Mouse (Mus musculus): ENCODE data around the gene Ccn2. TPM values are rescaled to one million over a fixed set of nuclear protein-coding genes. Genes with fewer than 3 reads are reported as not detected.
"Not testable (repeated sequence)": the region's sequence is repeated elsewhere in the genome, so short reads cannot be mapped to it uniquely, and the experiment has no call there.

Gene Ccn2
- polyA plus RNA-seq, 1 experiment from 2014 or later: 71.1 TPM

DNA sequence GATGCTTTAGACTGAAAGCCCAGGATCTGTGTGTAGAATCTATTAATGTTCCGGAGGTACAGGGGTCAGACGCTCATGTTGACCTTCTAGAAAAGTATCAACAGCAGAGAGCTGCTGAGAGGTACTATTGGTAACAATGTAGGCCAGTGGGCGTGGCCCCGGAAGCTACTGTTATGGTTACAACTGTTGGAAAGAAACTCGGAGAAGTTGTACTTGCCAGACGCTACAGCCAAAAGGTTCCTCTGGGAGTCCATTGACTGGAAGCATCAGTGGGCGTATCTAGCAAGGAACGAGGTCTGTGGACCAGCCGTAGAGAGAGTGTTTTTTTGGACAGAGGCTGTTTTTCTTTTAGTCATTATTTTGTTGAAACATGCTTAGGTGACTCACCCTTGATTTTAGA, 14.5 kb downstream of the Ccn2 start:
- H3K9ac ChIP-seq (replicated peaks; ENCODE audit: low read depth): no peak overlapping the region
- ATAC-seq (no peak), DNase-seq (ENCODE audit: low spot score) (no peak)
- no peak overlapping the region for H3K4me2 ChIP-seq (replicated peaks; ENCODE audit: low read depth, low read length)
- H3K27me3 ChIP-seq (replicated peaks; ENCODE audit: insufficient read depth, low read length): no peaks in the 10 kb centered on the region
- TF ChIP-seq CTCF (IDR thresholded peaks at IDR 0.05) (no peak), EP300 (IDR thresholded peaks at IDR 0.05) (no peak)
- no peaks in the 10 kb centered on the region for H3K36me3 ChIP-seq (ENCODE audit: insufficient read depth, low read length)
- no peak overlapping the region for H3K27ac ChIP-seq (ENCODE audit: low read length)
- 84% methylated on average over 9 of the region's 9 CpGs for WGBS
- no peak overlapping the region for H3K4me3 ChIP-seq (ENCODE audit: low read depth, low read length)
- H3K4me1 ChIP-seq (ENCODE audit: insufficient read depth, low read depth, low read length): no peaks in the 10 kb centered on the region
- no peaks in the 10 kb centered on the region for H3K9me3 ChIP-seq (ENCODE audit: low read length)

- Histone ChIP-seq H3K27ac (ENCODE audit: low read length) (no peak overlapping the region), H3K4me1 (ENCODE audit: insufficient read depth, low read depth, low read length) (no peaks in the 10 kb centered on the region), H3K4me2 (replicated peaks; ENCODE audit: low read depth, low read length) (no peak overlapping the region), H3K4me3 (ENCODE audit: low read depth, low read length) (no peak overlapping the region), H3K36me3 (ENCODE audit: insufficient read depth, low read length) (no peaks in the 10 kb centered on the region), H3K9ac (replicated peaks; ENCODE audit: low read depth) (no peak overlapping the region), H3K9me3 (ENCODE audit: low read length) (no peaks in the 10 kb centered on the region), H3K27me3 (replicated peaks; ENCODE audit: insufficient read depth, low read length) (no peaks in the 10 kb centered on the region)
- WGBS: 86% methylated on average over 4 of the region's 4 CpGs
- TF ChIP-seq CTCF (IDR thresholded peaks at IDR 0.05) (no peak), EP300 (IDR thresholded peaks at IDR 0.05) (no peak)
- DNase-seq (ENCODE audit: low spot score) (no peak), ATAC-seq (no peak)
These were observed 19.5 kb downstream of the Ccn2 start for GRCm38 (mm10) chr10:24614726-24615125.

DNA sequence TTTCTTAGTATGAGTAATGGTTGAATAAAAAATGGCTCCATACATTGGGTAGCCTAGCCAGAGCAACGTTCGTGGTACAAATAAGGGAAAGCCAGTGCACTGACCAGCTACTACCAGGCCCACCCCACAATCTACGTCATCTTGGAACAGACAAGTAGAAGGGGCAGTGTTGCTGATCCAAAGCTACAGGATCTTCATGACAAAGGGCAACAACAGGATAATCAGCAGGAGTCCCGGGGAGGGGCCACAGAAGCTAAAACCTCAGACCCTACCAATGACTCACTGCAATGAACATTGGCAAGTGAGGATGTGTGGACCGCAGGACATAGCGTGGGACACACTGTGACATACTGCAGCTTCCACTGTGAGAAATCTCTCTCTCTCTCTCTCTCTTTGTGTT, 20.6 kb downstream of the Ccn2 start:
- H3K36me3 ChIP-seq (ENCODE audit: insufficient read depth, low read length): no peaks in the 10 kb centered on the region
- no peak for TF ChIP-seq CTCF (IDR thresholded peaks at IDR 0.05)
- no peak for TF ChIP-seq EP300 (IDR thresholded peaks at IDR 0.05)
- no peaks in the 10 kb centered on the region for H3K27me3 ChIP-seq (replicated peaks; ENCODE audit: insufficient read depth, low read length)
- no peak for DNase-seq (ENCODE audit: low spot score)
- no peak overlapping the region for H3K27ac ChIP-seq (ENCODE audit: low read length)
- H3K4me2 ChIP-seq (replicated peaks; ENCODE audit: low read depth, low read length): no peak overlapping the region
- H3K4me1 ChIP-seq (ENCODE audit: insufficient read depth, low read depth, low read length): no peaks in the 10 kb centered on the region
- no peak overlapping the region for H3K4me3 ChIP-seq (ENCODE audit: low read depth, low read length)
- 86% methylated on average over 6 of the region's 6 CpGs for WGBS
- H3K9me3 ChIP-seq (ENCODE audit: low read length): no peaks in the 10 kb centered on the region
- no peak overlapping the region for H3K9ac ChIP-seq (replicated peaks; ENCODE audit: low read depth)
- ATAC-seq: no peak

- H3K9me3 ChIP-seq (ENCODE audit: low read length); H3K4me1 ChIP-seq (ENCODE audit: insufficient read depth, low read depth, low read length); H3K4me3 ChIP-seq (ENCODE audit: low read depth, low read length); H3K9ac ChIP-seq (replicated peaks; ENCODE audit: low read depth); DNase-seq (ENCODE audit: low spot score); H3K36me3 ChIP-seq (ENCODE audit: insufficient read depth, low read length); H3K27ac ChIP-seq (ENCODE audit: low read length); H3K4me2 ChIP-seq (replicated peaks; ENCODE audit: low read depth, low read length); ATAC-seq; H3K27me3 ChIP-seq (replicated peaks; ENCODE audit: insufficient read depth, low read length): not testable (repeated sequence)
- 96% methylated on average over 1 of the region's 1 CpGs for WGBS
These were observed 21.3 kb downstream of the Ccn2 start for GRCm38 (mm10) chr10:24616572-24616971.

GRCm38 (mm10) chr10:24621572-24621971, 26.3 kb downstream of the Ccn2 start:
- DNase-seq (ENCODE audit: low spot score): peak; percentile 40
- H3K27ac ChIP-seq (ENCODE audit: low read length): no peak overlapping the region
- no peak overlapping the region for H3K4me3 ChIP-seq (ENCODE audit: low read depth, low read length)
- 25% methylated on average over 9 of the region's 9 CpGs for WGBS
- no peak overlapping the region for H3K4me2 ChIP-seq (replicated peaks; ENCODE audit: low read depth, low read length)
- H3K9me3 ChIP-seq (ENCODE audit: low read length): no peaks in the 10 kb centered on the region
- ATAC-seq: no peak
- no peaks in the 10 kb centered on the region for H3K4me1 ChIP-seq (ENCODE audit: insufficient read depth, low read depth, low read length)
- H3K36me3 ChIP-seq (ENCODE audit: insufficient read depth, low read length): no peaks in the 10 kb centered on the region
- H3K9ac ChIP-seq (replicated peaks; ENCODE audit: low read depth): no peak overlapping the region
- TF ChIP-seq CTCF (IDR thresholded peaks at IDR 0.05): peak; percentile 88
- TF ChIP-seq EP300 (IDR thresholded peaks at IDR 0.05): no peak
- H3K27me3 ChIP-seq (replicated peaks; ENCODE audit: insufficient read depth, low read length): no peaks in the 10 kb centered on the region

GRCm38 (mm10) chr10:24622586-24622985, 27.3 kb downstream of the Ccn2 start:
- peak; percentile 17; the same call in 1 of the 2 replicates for ATAC-seq
- TF ChIP-seq CTCF (IDR thresholded peaks at IDR 0.05): peak; percentile 99
- TF ChIP-seq EP300 (IDR thresholded peaks at IDR 0.05): no peak
- no peaks in the 10 kb centered on the region for H3K9me3 ChIP-seq (ENCODE audit: low read length)
- no peaks in the 10 kb centered on the region for H3K4me1 ChIP-seq (ENCODE audit: insufficient read depth, low read depth, low read length)
- no peak overlapping the region for H3K9ac ChIP-seq (replicated peaks; ENCODE audit: low read depth)
- H3K4me2 ChIP-seq (replicated peaks; ENCODE audit: low read depth, low read length): no peak overlapping the region
- no peak overlapping the region for H3K27ac ChIP-seq (ENCODE audit: low read length)
- DNase-seq (ENCODE audit: low spot score): peak; percentile 82
- H3K4me3 ChIP-seq (ENCODE audit: low read depth, low read length): no peak overlapping the region
- WGBS: 24% methylated on average over 7 of the region's 7 CpGs
- H3K27me3 ChIP-seq (replicated peaks; ENCODE audit: insufficient read depth, low read length): no peaks in the 10 kb centered on the region
- no peaks in the 10 kb centered on the region for H3K36me3 ChIP-seq (ENCODE audit: insufficient read depth, low read length)

GRCm38 (mm10) chr10:24625060-24625701, 29.9 kb downstream of the Ccn2 start:
- WGBS: 30% methylated on average over 24 of the region's 24 CpGs
- peak; percentile 35 for ATAC-seq
- Histone ChIP-seq H3K9ac (replicated peaks; ENCODE audit: low read depth) (no peak overlapping the region), H3K9me3 (ENCODE audit: low read length) (no peaks in the 10 kb centered on the region), H3K4me2 (replicated peaks; ENCODE audit: low read depth, low read length) (no peak overlapping the region), H3K4me1 (ENCODE audit: insufficient read depth, low read depth, low read length) (no peaks in the 10 kb centered on the region), H3K4me3 (ENCODE audit: low read depth, low read length) (no peak overlapping the region), H3K27me3 (replicated peaks; ENCODE audit: insufficient read depth, low read length) (no peaks in the 10 kb centered on the region), H3K36me3 (ENCODE audit: insufficient read depth, low read length) (no peaks in the 10 kb centered on the region), H3K27ac (ENCODE audit: low read length) (no peak overlapping the region)
- DNase-seq (ENCODE audit: low spot score): peak; percentile 84
- TF ChIP-seq CTCF (IDR thresholded peaks at IDR 0.05) (peak; percentile 95), EP300 (IDR thresholded peaks at IDR 0.05) (no peak)
